Mouse (Mus musculus) neural tube, embryonic 11.5 days (tissue): ENCODE measurements around the gene Krt76. TPM values are rescaled to one million over a fixed set of nuclear protein-coding genes. Genes with fewer than 3 reads are reported as not detected.

ENCODE experiments used
- ATAC-seq: fragments of 200-750 bp; cut with Nextera tagmentation; 2 replicates; pipeline ENCODE4 v1.8.0; 2017; ENCODE audit warnings: moderate number of reproducible peaks, mild to moderate bottlenecking, moderate TSS enrichment, moderate library complexity; ENCODE audit not compliant: insufficient read depth, low FRiP score, low TSS enrichment
- DNase-seq: peaks from one replicate; pipeline ENCODE4 v3.0.0-alpha.2; 2015; ENCODE audit warnings: low spot score
- H3K27ac ChIP-seq: fragments of 300-500 bp; sonication (generic); 2 replicates; pipeline ENCODE4 v1.5.1; 2014; ENCODE audit warnings: low read depth, mild to moderate bottlenecking, low read length
- H3K27me3 ChIP-seq: fragments of 300-500 bp; sonication (generic); 2 replicates; pipeline ENCODE4 v1.6.1; 2014; ENCODE audit warnings: mild to moderate bottlenecking, low read length, mixed read lengths; ENCODE audit not compliant: control insufficient read depth, insufficient read depth
- H3K36me3 ChIP-seq: fragments of 300-500 bp; sonication (generic); 2 replicates; pipeline ENCODE4 v1.6.1; 2014; ENCODE audit warnings: mild to moderate bottlenecking, low read length, moderate library complexity, mixed read lengths; ENCODE audit not compliant: control insufficient read depth, insufficient read depth
- H3K4me1 ChIP-seq: fragments of 300-500 bp; sonication (generic); 2 replicates; pipeline ENCODE4 v1.6.1; 2014; ENCODE audit warnings: low read length, mixed read lengths; ENCODE audit not compliant: control insufficient read depth, insufficient read depth
- H3K4me2 ChIP-seq: fragments of 300-500 bp; sonication (generic); 2 replicates; pipeline ENCODE4 v1.6.1; 2014; ENCODE audit warnings: low read depth, mild to moderate bottlenecking, moderate library complexity
- H3K4me3 ChIP-seq: fragments of 300-500 bp; sonication (generic); 2 replicates; pipeline ENCODE4 v1.5.1; 2014; ENCODE audit warnings: low read depth, low read length
- H3K9ac ChIP-seq: fragments of 300-500 bp; sonication (generic); 2 replicates; pipeline ENCODE4 v1.6.1; 2014; ENCODE audit warnings: mild to moderate bottlenecking, low read length
- H3K9me3 ChIP-seq: fragments of 300-500 bp; sonication (generic); 2 replicates; pipeline ENCODE4 v1.6.1; 2016; ENCODE audit warnings: low read length; ENCODE audit not compliant: control insufficient read depth
- WGBS: fragments of 180-500 bp; shearing (Covaris S2); extraction: QIAGEN DNeasy Blood & Tissue Kit; methylation state at CpG from one replicate; pipeline ENCODE4 v1.1.7; 2014; 5-methylcytosine and 5-hydroxymethylcytosine counted together
- polyA plus RNA-seq: library from polyadenylated mRNA; unstranded; fragments of >200 nt; fragmentation: Nextera tagmentation; extraction: Ambion mirVana; gene quantifications from 2 replicates; pipeline ENCODE4 v1.2.1, GENCODE M21; 2014

The Krt76 gene
- polyA plus RNA-seq, 1 experiment from 2014 or later, result not detected

GRCm38 (mm10) chr15:101874383-101874782 lies 18.3 kb downstream of the Krt76 start:
- Histone ChIP-seq H3K27ac (no peak overlapping the region), H3K4me3 (no peak overlapping the region), H3K4me2 (no peak overlapping the region), H3K4me1 (no peaks in the 10 kb centered on the region), H3K27me3 (no peaks in the 10 kb centered on the region), H3K9ac (no peak overlapping the region), H3K9me3 (no peaks in the 10 kb centered on the region), H3K36me3 (no peaks in the 10 kb centered on the region)
- 83% methylated on average over 1 of the region's 1 CpGs for WGBS
- DNase-seq, result no peak
- ATAC-seq, result no peak

- no peaks in the 10 kb centered on the region for H3K27me3 ChIP-seq
- H3K4me2 ChIP-seq, result no peak overlapping the region
- DNase-seq (no peak), ATAC-seq (no peak)
- no peaks in the 10 kb centered on the region for H3K36me3 ChIP-seq
- no peaks in the 10 kb centered on the region for H3K9me3 ChIP-seq
- H3K4me3 ChIP-seq, result no peak overlapping the region
- WGBS, result 50% methylated on average over 4 of the region's 4 CpGs
- H3K27ac ChIP-seq, result no peak overlapping the region
- no peak overlapping the region for H3K9ac ChIP-seq
- H3K4me1 ChIP-seq, result no peaks in the 10 kb centered on the region
Observed at GRCm38 (mm10) chr15:101873231-101873630, 19.5 kb downstream of the Krt76 start.

GRCm38 (mm10) chr15:101869431-101869830 lies 23.3 kb downstream of the Krt76 start, which contains the start of gene Krt77:
Krt77 (minus strand) TSS chr15:101869705.
- WGBS, result 38% methylated on average over 6 of the region's 6 CpGs
- no peak for ATAC-seq

GRCm38 (mm10) chr15:101866754-101867153 lies 26.0 kb downstream of the Krt76 start:
- no peak overlapping the region for H3K9ac ChIP-seq
- no peak for DNase-seq
- H3K4me3 ChIP-seq, result no peak overlapping the region
- H3K36me3 ChIP-seq, result no peaks in the 10 kb centered on the region
- H3K27me3 ChIP-seq, result no peaks in the 10 kb centered on the region
- H3K4me2 ChIP-seq, result no peak overlapping the region
- no peaks in the 10 kb centered on the region for H3K9me3 ChIP-seq
- ATAC-seq, result no peak
- no peak overlapping the region for H3K27ac ChIP-seq
- H3K4me1 ChIP-seq, result no peaks in the 10 kb centered on the region
- WGBS, result 89% methylated on average over 7 of the region's 7 CpGs

More at GRCm38 (mm10) chr15:101869431-101869830, 23.3 kb downstream of the Krt76 start, which contains the start of gene Krt77:
- Histone ChIP-seq H3K9ac (no peak within 1 kb of the TSS), H3K4me3 (no peak within 1 kb of the TSS), H3K36me3 (no peaks in the 10 kb centered on the region), H3K4me1 (no peaks in the 10 kb centered on the region), H3K27ac (no peak within 1 kb of the TSS), H3K27me3 (no peaks in the 10 kb centered on the region), H3K9me3 (no peaks in the 10 kb centered on the region), H3K4me2 (no peak within 1 kb of the TSS)
- no peak for DNase-seq

GRCm38 (mm10) chr15:101860421-101861130 lies 32.1 kb downstream of the Krt76 start:
- WGBS, result 55% methylated on average over 13 of the region's 13 CpGs
- peaks cover 4% of the 10 kb centered on the region; the same call in 1 of the 2 replicates for H3K4me1 ChIP-seq
- no peak overlapping the region; the same call in 1 of the 2 replicates for H3K4me3 ChIP-seq
- no peak for DNase-seq
- H3K36me3 ChIP-seq, result no peaks in the 10 kb centered on the region
- no peaks in the 10 kb centered on the region for H3K9me3 ChIP-seq
- H3K27ac ChIP-seq, result no peak overlapping the region
- H3K27me3 ChIP-seq, result peaks cover 24% of the 10 kb centered on the region
- H3K9ac ChIP-seq, result no peak overlapping the region
- no peak for ATAC-seq
- H3K4me2 ChIP-seq, result peak overlapping the region; percentile 87; the same call in 1 of the 2 replicates

- H3K27me3 ChIP-seq, result peaks cover 24% of the 10 kb centered on the region
- H3K4me3 ChIP-seq, result peak overlapping the region; percentile 34
- H3K27ac ChIP-seq, result no peak overlapping the region
- no peaks in the 10 kb centered on the region for H3K36me3 ChIP-seq
- WGBS, result 0% methylated on average over 31 of the region's 33 CpGs
- H3K4me1 ChIP-seq, result peaks cover 4% of the 10 kb centered on the region; the same call in 1 of the 2 replicates
- peak; percentile 66 for DNase-seq
- no peaks in the 10 kb centered on the region for H3K9me3 ChIP-seq
- H3K4me2 ChIP-seq, result peak overlapping the region; percentile 87
- H3K9ac ChIP-seq, result peak overlapping the region; percentile 57
- ATAC-seq, result no peak
Observed at GRCm38 (mm10) chr15:101859735-101860170, 33.0 kb downstream of the Krt76 start.

- peaks cover 4% of the 10 kb centered on the region; the same call in 1 of the 2 replicates for H3K4me1 ChIP-seq
- DNase-seq, result no peak
- no peak for ATAC-seq
- H3K27me3 ChIP-seq, result peaks cover 24% of the 10 kb centered on the region
- no peaks in the 10 kb centered on the region for H3K36me3 ChIP-seq
- H3K9me3 ChIP-seq, result no peaks in the 10 kb centered on the region
- no peak overlapping the region for H3K4me3 ChIP-seq
- peak overlapping the region; percentile 87 for H3K4me2 ChIP-seq
- 4% methylated on average over 11 of the region's 11 CpGs for WGBS
- no peak overlapping the region for H3K9ac ChIP-seq
- H3K27ac ChIP-seq, result no peak overlapping the region
Observed at GRCm38 (mm10) chr15:101858673-101859425, 33.9 kb downstream of the Krt76 start.

- DNase-seq, result no peak
- no peaks in the 10 kb centered on the region for H3K9me3 ChIP-seq
- H3K4me3 ChIP-seq, result no peak overlapping the region
- H3K27me3 ChIP-seq, result peaks cover 24% of the 10 kb centered on the region
- peaks cover 4% of the 10 kb centered on the region; the same call in 1 of the 2 replicates for H3K4me1 ChIP-seq
- H3K9ac ChIP-seq, result no peak overlapping the region
- H3K36me3 ChIP-seq, result no peaks in the 10 kb centered on the region
- ATAC-seq, result no peak
- no peak overlapping the region for H3K27ac ChIP-seq
- 55% methylated on average over 5 of the region's 5 CpGs for WGBS
- no peak overlapping the region for H3K4me2 ChIP-seq
Observed at GRCm38 (mm10) chr15:101856696-101857095, 36.0 kb downstream of the Krt76 start.
